Mouse (Mus musculus): Measurements from ENCODE around the gene Atp7a.

The Atp7a gene

GRCm38 (mm10) chrX:106171106-106171852 is 144.2 kb downstream of the Atp7a start:
- DNase-seq (ENCODE audit: low read depth, low spot score) = peak; percentile 85

GRCm38 (mm10) chrX:106171853-106172154 is 144.7 kb downstream of the Atp7a start:
- peak; percentile 43 for DNase-seq (ENCODE audit: low read depth, low spot score)
